Mouse (Mus musculus): ENCODE data around the gene Mocs3.

The Mocs3 gene

DNA sequence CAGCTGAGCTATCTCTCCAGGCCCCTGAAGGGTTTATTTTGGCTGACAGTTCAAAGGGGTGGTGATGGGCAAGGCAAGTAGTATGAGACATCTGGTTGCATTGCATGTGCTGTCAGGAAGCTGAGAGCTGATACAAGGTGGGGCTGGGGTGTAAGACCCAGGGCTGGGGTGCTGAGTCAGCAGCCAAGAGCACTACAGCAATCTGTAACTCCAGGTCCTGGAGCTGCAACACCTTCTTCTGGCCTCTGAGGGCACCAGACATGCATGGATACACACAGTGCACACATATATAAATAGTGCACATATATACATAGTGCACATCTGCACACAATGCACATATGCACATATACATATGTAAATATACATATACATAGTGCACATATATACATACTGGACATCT is 12.4 kb downstream of the Mocs3 start:
- DNase-seq (ENCODE audit: low read depth) = no peak

DNA sequence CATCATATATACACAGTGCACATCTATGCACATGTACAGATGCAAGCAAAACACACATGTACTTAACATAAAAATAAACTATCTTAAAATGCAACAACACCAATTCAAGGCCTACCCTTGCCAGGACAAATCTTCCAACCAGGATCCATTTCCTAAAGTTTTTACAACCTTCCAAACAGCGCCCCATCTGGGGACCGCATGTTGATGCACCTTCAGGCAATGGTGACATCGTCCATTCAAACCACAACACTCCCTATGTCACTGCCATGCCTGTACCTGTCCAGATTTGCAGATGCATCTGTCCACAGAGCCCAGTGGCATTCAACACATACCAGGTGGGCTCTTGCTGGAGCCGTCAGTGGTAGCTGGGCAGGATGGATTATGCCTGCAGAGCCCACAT is 12.9 kb downstream of the Mocs3 start:
- DNase-seq (ENCODE audit: low read depth) = no peak

DNA sequence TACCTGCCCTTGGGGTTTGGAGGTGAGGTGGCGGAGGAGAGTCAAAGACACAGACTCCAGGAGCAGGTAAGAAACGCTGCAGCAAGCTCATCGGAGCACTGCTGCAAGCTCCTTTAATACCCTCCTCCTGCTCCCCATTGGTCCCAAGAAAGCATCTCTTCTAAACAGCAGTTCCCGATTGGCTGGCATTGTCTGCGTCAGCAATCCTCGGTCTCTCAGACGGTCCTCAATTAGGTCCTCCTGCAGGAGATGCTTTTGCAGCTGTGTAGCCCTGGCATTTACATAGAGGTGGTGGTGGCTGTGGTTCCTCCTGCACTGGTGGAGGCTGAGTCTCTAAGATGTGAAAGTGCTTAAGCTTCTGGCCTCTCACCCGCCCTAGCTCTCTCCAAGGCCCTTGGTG is 15.1 kb downstream of the Mocs3 start:
- DNase-seq (ENCODE audit: low read depth) = no peak

DNA sequence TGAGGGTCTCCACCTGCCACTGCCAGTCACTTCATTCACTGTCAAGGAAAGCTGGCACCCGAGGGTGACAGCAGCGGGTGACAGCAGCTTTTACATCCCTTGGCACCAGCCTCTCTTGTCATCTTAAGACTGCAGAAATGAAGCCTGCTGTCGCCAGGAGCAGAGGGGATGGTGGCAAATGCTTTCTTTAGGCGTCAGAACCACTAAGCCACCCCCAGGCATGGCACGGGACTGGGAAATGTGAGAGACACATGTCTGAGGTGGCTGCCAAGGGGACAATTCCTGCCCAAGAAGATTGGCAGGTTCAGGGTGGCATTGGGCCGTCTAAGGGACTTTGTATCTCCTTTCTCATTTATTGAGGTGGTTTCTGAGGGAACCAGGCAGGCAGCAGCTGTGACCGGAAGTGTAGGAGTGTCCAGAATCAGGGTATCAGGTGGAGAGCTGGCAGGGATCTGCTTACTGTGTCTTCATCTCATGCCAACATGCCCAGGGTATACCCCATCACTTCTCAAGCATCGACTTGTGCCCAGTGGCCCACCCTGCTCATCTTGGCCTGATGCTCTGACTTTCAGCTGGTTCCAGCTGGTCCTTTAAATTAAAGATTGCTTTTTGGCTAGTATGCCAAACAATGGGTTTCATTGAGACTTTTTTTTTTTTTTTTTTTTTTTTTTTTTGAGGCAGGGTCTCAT is 17.9 kb downstream of the Mocs3 start:
- DNase-seq (ENCODE audit: low read depth) = no peak

DNA sequence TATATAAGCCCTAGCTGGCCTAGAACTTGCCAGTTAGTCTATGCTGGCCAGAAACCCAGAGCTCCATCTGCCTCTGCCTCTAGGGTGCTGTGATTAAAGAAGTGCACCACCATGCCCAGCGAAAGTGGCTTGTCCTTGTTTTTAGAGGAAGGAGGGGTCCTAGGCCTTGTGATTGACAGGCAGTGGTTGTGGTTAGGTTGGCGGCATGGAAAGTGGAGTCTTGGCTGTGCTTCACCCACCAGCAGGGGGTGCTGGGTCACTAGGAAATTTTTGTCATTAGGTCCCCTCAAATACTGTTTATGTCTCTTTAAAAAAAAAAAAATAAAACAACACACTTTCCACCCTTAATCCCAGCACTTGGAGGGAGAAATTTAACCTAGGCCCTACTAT is 18.4 kb downstream of the Mocs3 start:
- peak; percentile 60 for DNase-seq (ENCODE audit: low read depth)

DNA sequence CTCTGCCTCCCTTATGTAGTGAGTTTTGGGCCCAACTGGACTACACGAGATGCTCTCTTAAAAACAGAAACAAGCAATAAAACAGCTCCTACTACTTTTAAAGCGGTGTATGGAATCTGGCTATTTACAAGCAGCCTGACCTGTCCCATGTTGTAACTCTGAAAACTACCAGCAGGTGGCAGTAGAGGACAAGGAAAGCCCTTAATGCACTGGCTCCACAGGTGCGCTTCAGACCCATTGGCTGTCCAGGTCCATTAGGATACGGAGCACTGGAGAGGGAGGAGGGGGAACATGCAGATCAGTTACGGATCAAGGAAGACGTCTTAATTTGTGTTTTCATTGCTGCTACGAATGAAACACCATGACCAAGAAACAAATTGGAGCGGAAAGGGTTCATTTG is 19.8 kb downstream of the Mocs3 start:
- peak; percentile 90 for DNase-seq (ENCODE audit: low read depth)

DNA sequence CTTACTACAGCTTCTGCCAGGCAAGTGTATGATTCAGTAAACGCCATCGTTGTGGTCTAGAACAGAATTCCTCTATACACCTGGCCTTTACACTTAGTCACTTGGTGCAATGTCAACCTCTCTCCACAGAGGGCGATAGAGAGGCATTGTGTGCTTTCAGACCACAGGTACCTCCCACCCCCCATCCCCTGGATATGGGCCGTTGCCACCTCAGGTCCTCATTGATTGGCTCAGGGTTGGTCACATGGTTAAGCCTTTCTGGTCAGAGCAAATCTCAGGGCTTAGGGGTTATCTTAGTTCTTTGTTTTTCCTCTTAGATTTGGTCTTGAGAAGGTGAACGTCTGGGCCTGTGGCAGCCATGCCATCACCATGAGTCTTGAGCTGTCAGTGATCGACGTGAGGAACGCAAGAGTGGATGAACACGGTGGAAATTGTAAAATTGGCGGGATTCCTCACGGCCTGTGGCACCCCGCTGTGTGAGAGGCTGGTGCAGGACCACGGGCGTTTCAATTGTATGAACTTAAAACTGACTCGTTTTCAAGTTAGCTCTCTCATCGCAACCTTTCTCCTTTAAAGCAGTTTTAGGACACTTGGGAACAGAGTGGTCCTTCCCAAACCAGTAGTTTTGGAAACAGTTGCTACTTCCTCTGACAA is 22.3 kb downstream of the Mocs3 start:
- peak; percentile 38 for DNase-seq (ENCODE audit: low read depth)

DNA sequence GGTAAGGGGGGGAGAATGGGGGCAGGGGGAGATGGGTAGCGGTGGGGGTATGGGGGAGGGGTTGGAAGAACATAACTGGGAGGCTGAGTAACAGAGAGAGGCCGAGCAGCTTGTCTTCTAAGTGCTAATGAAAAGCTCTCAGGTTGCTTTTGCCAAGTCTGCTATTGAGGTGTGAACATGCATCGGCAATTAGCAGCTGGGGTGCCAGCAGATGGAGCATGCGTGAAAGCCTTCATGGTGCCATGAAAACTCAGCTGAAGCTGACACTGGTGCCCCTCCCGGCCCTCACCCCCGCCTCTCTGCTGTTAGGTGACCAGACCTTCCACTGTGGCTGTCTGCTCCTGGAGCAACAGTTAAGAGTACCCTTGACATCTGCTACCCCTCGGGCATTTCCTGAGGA is 23.4 kb downstream of the Mocs3 start:
- DNase-seq (ENCODE audit: low read depth) = no peak

DNA sequence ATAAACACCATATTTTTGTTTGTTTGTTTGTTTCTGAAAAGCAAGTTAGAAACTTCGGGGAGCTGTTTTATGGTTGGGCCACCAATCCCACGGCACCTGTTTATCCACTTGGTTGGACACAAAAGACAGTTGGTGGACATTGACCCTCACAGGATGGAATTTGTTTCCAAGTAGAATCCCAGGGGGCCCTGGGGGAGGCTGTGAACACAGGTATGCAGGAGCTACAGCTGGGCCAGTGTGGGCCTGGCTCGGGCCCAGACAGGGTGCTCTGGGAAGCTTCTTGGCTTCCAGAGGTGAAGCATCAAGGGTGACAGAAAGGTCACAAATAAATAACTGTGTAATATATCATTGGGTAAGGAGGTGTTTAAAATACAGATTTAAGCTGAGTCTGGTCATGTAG is 26.1 kb downstream of the Mocs3 start:
- no peak for DNase-seq (ENCODE audit: low read depth)

DNA sequence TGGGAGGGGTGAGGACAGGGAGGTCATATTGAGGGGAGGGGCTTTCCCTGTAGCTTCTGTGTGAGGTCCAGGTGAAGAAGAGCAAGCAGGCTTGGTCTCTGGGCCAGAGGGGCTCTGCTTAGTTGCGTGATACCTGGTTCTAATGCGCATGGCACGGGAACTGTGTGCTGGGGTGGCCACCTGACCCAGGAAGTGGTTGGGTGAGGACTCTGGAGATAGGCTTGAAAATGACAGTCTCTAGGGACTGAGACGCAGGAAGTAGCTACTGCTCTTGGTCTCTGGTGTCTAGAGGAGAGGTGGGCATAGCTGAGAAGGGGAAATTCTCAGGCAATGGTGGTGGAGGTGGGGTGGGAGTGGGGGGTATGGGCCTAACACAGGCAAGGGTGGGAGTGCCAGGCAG is 26.8 kb downstream of the Mocs3 start:
- DNase-seq (ENCODE audit: low read depth) = no peak

DNA sequence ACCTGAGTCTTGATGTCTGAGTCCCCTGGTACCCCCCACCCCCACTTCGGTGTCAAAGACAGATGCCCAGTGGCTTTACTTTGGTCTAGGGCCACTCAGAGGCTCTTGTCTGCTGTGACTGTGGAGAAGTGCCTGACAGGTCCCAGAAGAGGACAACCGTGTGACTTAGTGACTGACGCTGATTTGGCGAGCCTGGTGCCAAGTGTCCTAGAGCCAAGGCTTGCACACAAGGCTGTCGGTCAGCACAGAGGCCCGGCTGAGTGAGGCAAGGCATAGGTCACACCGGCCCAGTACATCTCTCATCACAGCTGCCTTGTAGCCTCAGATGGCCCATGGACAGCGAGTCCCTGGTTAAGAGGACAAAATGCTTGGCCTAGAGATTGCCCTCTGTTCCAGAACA is 28.6 kb downstream of the Mocs3 start:
- no peak for DNase-seq (ENCODE audit: low read depth)

DNA sequence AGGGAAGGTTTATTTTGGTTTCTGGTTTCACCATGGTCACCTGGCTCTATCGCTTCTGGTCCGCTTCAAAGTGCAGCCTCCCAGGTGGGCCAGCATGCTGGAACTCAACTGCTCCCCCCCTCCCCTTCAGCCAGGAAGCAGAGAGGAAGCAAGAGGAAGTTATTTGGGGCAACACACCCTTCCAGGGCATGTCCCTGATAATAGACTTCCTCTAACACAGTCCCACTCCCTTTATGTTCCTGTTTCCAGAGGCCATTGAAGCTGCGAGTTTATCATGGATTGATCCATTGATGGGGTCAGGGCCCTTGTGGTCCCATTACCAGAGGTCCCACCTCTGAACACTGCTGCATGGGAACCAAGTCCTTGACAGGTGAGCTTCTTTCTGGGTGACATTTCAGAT is 29.7 kb downstream of the Mocs3 start:
- DNase-seq (ENCODE audit: low read depth) = no peak

DNA sequence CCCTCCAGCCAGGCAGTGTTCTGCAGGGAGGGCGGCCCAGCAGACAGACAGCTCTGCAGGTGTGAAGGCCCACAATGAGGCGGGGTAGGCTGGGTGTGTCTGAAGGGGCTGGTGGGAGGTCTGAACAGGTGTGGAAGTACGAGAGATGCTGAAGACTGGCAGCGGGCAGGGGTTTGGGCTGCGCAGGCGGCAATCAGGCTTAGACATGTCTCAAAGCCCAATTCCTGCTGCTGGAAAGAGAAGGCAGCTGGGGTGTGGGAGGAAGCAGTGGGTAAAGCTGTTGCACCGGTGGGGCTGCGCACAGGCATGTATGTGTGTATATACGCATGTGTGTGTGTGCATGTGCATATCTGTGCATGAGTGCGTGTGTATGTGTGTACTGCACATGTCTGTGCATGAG is 30.5 kb downstream of the Mocs3 start:
- no peak for DNase-seq (ENCODE audit: low read depth)

DNA sequence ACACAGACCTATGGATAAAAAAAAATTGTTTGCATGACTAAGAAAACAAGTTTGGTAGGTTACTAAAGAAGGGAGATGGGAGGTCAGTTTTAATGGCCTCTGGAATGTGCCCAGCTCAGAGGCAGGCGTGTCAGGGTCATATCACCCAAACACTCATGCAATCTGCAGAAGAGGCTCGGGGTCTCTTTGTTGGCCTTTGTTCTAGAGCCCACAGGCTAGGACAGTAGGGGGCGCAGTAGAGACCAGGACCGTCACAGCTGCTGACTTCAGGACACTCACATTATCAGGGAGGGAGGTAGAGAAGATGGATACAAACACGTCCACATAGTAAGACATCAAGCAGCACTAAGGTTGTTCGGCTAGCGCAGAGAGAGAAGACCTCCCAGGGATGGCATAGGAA is 37.6 kb downstream of the Mocs3 start:
- DNase-seq (ENCODE audit: low read depth) = no peak

DNA sequence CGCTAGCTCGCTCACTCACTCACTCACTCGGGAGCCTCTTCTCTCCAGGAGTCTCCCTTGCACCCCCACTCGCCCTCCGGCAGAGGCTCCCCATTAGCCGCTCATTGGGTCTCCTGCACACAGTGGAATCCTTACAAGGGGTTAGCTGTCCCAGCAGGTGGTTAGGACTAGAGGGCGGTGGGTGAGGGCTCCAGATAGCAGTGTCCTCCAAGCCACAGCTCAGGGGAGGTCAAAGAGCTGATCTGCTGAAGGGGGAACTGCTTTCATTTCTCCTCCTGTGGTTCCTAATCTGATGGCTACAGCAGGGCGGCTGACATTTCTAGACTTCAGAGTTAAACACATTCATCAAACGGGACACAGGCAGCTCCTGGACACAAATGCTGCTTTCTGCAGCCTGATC is 43.0 kb downstream of the Mocs3 start:
- DNase-seq (ENCODE audit: low read depth) = no peak

DNA sequence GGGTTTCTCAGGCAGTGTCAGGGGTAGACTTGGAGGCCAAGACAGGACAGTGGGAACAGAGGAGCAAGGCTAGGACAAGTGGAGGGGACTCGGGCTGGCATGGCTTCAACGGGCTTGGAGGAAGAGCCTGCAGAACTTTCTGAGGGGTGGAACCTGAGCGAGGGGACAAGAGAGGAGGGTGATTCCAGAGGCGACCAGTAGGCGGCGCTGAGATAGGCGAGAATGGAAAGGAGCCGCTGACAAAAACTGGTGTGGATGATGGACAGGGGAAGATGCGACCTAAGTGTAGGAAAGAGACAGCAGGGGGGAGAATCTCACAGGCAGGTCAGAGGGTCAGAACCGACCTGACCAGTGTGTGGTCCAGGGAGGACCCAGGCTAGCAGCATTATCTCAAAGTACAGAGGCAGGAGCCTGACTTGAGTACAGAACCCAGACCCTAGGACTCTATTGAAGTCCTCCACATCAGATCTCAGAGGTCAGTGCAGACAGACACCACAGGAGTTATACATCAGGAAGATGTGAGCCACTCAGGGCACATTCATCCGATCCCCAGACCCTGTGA is 44.0 kb downstream of the Mocs3 start:
- DNase-seq (ENCODE audit: low read depth) = peak; percentile 75

DNA sequence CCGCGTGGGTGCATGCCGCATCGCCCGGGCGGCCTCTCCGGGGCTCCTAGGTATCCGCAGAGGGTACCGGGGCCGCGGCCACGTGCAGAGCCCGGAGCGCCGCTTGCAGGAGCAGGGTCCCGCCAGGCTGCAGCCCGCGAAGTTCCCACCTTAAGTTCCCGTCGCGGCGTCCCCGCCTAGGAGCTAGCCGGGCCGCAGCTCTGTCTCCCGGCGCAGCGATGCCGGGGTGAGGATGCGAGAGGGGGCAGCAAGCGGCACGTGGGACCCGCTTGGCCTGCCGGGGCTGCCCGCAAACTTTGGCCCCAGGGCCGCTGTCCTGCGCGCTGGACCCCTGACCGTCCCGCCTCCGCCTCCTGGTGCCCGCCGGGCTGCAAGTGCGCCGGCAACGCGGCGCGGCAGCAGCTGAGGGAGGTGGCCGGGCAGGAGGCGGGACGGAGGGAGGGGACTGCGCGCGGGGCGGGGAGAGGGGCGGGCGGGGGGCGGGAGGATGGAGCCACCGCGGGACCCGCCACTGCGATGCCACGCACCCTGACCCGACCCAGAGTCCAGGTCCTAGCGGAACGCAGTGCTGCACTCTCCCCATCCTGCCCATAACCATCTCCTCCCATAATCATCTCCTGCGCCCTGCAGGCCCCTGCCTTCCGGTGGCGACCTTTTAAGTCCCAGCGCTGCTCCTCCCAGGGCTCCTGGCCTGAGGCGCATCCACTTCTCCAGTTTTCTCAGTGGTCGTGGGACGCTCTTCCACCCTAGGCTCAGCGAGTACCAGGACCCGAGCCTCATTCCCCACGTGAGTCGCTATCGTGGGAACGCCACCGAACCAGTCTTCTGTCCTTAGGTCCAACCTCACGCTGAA is 50.5 kb downstream of the Mocs3 start:
- no peak for DNase-seq (ENCODE audit: low read depth)

DNA sequence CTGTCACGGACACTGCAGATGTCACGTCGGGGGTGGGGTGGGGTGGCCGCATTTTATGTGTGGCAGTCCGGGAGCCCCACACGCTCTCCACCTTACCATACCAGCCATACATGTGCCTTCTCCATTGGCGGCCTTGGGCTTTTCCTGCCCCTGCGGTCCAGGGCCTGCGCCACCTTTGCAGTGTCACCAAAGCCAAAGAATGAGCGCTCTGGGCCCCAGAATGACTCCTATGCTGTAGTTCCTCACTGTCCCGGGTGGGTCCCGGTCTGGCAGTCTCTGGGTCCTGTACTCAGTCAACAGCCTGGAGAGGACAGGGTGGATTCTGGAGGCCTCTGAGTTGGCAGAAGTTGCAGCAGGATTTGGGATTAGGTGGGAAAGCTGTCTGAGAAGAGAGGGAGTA is 51.2 kb downstream of the Mocs3 start, which contains the start of gene Kcng1:
Kcng1 (minus strand) TSS at position 155 of the 400 bp plus-strand sequence.
- DNase-seq (ENCODE audit: low read depth) = no peak

Data from NIH3T3 (cell line).